Mouse (Mus musculus): Measurements from ENCODE around the gene Tmem163.

- no peak for TF ChIP-seq CTCF (IDR thresholded peaks at IDR 0.05)
- no peak for TF ChIP-seq EP300 (IDR thresholded peaks at IDR 0.05; ENCODE audit: insufficient read depth, low read depth, low read length)
These were observed 60.3 kb downstream of the Tmem163 start for GRCm38 (mm10) chr1:127619036-127619435.

Measured in heart, adult 2 months (tissue).